Mouse (Mus musculus): ENCODE measurements at regions not wholly inside any gene's neighbourhood (a gene's known extent, or its start where the extent isn't known, plus 50 kb on each side); places are given as distances from the start of the nearest gene placed in this dataset.
"Not testable (repeated sequence)": the region's sequence is repeated elsewhere in the genome, so short reads cannot be mapped to it uniquely, and the experiment has no call there.

DNA sequence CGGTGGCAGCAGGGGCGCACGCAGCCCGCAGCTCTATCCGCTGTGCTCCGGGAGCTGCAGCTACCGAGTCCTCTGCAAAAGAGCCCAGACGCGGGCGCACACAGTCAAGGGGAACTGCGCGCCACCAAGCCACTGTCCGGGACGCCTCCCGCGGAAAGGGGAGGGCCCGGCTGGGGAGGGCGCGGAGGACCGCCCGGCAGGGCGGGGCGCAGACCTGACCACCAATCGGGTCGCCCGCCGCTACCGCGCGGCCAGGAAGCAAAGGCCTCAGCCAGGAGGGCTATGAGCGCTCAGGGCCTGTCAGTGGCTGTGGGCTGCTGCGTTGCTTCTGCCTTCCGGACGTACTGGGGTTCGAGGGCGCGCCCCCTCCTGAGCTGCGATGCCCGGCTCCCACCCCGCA, 1034.5 kb downstream of the Gm10330 start:
- DNase-seq = peak; percentile 39

DNA sequence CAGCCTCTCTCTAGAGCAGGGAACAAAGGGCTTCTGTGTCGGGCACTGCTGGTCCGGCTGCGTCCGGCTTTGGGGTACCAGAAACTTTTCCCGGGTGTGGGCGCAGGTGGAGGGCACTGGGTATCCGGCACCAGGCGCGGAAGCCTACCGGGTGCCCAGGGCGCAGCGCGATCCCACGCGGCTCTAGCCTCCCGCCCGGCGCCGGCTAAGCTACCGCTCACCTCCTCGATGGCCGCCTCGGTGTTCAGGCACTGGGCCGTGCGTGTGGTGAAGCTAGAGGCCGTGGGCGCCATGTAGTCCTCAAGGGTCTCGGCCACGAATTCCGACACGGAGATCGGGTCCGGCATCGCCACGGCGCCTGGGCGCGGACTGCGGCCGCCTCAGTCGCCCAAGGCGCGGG, 1035.0 kb downstream of the Gm10330 start:
- DNase-seq = not testable (repeated sequence)
